Mouse (Mus musculus) ES-Bruce4 (cell line): ENCODE measurements around the gene Crybb3.

ENCODE experiments used
- CTCF ChIP-seq: IDR thresholded peaks from one replicate; pipeline ENCODE4 v1.8.1; 2011; ENCODE audit warnings: low read depth, low read length
- EP300 ChIP-seq: IDR thresholded peaks from 2 replicates; pipeline ENCODE4 v1.6.1; 2011; ENCODE audit warnings: low read depth, low read length; ENCODE audit not compliant: insufficient read depth
- POLR2A ChIP-seq: IDR thresholded peaks from one replicate; pipeline ENCODE4 v1.8.1; 2011; ENCODE audit warnings: low read length; ENCODE audit not compliant: insufficient read depth

DNA sequence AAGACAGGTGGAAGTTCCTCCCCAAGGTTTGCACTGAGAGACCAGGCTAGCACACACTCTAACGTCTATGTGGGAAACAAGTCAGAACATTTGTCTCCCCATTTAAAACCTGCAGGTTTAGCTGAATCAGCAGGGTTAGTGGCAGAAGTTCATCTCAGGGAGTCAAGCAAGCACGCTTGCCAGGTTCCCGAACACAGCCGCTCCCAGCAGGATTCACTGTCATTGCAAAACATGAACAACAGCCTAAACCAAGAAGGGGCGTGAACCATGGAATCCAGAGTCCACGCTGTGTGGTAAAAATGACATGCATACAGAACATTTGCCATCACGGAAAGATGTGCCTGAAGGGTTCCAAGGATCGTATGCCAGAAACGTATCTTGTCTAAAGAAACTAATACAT lies 23.7 kb upstream of the Crybb3 start:
- TF ChIP-seq CTCF (no peak), EP300 (no peak), POLR2A (no peak)
